Mouse (Mus musculus): ENCODE data around the gene Nat9.

Nat9 gene

DNA sequence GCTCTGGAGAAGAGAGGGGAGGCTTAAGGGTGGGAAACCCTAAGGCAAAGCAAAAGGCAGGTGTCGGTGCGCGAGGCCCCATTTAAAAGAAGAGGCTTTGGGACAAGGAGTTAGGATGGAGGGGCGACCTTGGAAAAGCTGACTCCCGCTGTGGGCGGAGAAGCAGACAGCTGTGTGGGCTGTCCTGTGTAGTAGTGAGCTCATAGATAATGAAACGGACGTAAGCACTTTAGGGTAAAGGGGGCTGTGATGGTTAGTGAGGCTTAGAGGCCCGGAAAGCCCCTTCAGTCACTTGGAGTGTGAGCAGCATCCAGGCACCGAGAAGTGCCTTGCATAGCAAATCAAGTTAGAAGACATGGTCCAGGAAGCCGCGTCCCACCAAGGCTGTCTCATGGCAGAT, at the start of gene Nat9:
Gene Nat9, minus strand, starts transcription at position 167 of the 400 bp plus-strand sequence.
- DNase-seq (ENCODE audit: low read depth, low spot score): no peak

DNA sequence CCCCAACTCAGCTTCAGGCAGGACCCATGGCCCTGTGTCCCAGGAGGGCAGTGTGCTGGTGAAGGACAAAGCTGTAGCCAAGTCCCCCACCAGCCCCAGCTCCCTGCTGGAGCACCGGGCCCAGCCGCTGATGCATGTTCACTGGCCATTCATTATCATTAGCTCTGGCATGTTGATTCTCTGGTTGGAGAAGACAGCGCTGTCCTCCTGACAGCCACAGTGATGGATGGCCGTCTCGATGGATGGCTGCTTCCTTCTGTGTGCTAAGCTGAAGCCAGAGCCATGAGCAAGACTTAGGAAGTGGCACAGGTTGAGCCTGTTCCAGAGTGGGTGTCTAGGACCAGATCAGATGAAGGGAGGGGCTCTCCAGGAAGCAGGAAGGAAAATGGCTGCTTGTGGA, 48.9 kb upstream of the Nat9 start:
- DNase-seq (ENCODE audit: low read depth, low spot score): no peak

DNA sequence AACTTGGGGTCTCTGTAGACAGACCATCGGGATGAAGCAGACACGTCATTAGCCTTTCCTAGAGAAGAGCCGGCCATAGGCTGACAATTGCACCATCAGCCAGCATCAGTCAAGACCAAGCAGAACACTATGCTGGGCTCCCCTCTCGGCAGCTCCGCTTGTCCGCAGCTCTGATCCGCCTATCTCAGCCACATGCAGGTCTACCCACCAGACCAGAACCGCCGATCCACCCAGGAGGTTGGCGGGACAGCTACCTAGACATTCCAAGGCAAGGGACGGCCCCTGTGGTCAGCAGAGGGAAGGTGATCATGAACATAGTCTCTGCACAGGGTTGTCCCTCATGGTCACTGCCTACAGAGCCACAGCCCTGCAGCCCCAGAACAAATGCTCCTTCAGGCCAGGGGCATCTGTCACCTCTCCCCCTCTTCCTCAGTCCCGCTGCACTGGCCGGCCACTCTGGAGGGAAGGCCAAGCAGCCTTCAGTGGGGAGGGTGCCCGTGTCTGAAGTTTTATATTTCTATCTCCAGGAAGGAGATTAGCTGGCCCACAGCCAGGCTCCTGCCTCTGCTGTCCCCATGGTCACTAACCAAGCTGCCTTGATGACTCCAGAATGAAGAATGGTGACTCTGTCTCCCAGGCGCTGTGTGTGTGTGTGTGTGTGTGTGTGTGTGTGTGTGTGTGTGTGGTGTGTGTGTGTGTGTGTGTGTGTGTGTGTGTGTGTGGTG, 46.8 kb upstream of the Nat9 start:
- no peak for DNase-seq (ENCODE audit: low read depth, low spot score)

DNA sequence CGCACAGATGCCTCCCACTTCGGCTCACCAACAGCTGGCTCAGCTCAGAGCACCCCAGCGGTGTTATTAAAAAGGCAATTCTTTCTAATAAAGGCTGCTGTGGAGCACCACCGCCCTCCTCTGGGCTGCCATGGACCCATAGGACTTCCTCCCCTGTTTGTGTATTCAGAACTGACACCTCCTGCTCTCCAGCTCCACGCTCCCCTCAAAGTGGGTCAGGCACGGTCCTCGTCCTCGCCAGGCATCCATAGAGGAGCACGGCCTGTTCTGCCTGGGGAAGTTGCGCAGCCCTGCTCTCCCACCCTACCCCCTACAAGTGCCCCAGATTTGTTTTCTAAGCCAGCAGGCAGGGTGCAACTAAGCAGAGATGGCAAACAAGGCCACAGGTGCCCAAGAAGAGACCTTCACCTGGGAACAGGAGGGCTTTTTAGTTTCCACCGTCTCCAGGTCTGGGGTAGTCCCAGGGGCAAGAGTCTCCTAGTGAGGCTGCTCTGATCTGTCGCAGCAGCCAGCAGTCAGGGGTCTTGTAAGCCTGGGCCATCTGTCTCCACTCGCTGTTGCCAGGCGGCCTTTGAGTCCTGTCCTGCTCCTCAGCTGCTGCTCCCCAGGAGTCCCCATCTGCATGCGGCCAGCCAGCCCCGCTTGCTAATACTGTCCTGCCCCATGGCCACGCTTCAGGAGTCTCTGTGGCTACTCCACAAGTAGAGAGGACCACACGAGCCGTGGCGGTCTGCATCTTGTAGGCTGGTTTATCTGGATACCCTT, 46.0 kb upstream of the Nat9 start:
- peak; percentile 55 for DNase-seq (ENCODE audit: low read depth, low spot score)

DNA sequence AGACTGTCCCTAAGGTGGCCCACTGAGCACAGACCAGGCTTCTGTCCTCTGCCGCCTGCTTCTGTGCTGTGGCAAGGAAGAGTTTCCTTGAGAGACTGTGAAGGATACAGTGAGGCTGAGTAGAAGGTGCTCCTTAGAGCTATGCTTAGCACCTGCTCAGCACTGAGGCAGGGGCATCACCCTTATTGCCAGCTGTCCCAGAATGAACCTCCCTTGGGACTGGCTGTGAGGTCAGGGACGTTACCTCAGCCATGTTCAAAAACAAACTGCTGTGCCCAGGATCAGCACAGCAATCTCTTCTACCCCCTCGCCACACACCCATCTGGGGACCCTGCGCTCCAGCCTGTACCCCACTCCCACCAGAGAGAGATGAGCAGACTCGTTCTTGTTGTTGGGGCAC, 45.2 kb upstream of the Nat9 start:
- no peak for DNase-seq (ENCODE audit: low read depth, low spot score)

- DNase-seq (ENCODE audit: low read depth, low spot score): peak; percentile 57
Observed at GRCm38 (mm10) chr11:115231924-115232323, 44.3 kb upstream of the Nat9 start.

DNA sequence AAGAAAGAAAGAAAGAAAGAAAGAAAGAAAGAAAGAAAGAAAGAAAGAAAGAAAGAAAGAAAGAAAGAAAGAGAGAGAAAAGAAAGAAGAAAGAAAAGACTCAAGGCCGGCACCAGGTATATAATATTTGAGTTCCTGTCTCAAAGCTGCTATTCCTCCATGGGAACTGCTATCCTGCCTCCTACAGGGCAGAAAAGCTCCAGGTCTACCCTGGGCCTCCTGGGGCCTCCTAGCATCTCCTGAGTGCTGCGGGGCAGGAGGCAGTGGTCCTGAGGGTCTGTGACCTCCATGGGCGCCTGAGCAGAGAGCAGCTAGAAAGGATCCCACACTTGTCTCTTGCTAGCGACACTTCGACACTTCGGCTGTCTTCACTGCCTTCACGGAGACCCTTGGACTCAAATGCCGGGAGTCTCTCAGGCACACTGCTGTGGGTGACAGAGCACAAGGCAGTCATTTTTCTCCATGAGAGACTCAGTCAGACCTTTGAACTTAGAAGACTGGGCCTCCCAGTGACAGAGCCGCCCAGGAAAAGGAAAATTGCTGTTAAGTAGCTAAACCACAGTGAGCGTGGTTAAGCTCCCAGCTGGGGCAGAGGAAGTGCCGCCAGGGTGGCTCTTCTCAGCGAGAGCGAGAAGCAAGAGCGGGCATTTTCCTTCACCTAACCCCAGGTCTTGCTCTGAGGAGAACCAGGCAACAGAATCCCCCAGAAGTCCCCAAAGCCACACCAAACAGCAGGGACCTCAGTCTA, 43.7 kb upstream of the Nat9 start:
- DNase-seq (ENCODE audit: low read depth, low spot score): no peak

DNA sequence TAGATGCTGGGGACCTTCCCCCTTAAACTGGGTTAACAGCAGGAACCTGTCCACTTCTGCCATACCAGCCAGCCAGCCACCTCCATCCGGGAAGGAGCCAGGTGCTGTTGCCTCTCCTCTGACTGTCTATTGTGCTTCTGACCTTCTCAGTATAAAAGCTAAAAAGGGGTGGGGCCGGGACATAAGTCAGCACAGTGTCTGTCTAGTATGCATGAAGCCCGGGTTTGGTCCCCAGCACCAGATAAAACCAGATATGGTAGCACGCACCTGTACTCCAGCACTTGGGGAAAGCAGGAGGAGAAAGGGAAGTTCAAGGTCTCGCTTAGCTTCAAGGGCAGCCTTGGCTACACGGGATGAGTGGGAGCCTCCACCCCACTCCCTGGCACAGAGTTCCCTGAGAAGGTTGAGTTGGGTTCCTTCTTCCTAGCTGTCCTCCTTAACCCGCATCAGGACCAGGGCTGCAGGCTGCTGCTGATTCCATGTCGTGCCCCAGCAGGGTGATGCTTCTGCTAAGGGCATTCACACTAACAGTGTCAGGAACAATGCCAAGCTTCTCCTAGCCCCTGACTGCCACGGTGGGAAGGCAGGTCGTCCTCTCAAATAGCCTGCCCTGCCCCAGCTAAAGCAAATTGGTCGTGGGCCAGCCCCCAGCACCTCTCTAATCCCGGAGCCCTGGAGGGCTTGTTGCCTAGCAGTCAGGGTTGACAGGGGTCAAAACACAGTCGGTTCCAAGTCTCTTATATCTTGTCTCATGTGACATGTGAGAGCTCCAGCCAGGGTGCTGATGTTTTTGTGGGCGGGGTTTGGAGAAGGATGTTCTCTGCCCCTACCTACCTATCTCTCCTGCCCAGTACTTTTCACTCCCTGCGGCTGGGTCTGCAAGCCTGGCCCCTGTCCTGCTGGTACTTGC, 41.6 kb upstream of the Nat9 start:
- no peak for DNase-seq (ENCODE audit: low read depth, low spot score)

DNA sequence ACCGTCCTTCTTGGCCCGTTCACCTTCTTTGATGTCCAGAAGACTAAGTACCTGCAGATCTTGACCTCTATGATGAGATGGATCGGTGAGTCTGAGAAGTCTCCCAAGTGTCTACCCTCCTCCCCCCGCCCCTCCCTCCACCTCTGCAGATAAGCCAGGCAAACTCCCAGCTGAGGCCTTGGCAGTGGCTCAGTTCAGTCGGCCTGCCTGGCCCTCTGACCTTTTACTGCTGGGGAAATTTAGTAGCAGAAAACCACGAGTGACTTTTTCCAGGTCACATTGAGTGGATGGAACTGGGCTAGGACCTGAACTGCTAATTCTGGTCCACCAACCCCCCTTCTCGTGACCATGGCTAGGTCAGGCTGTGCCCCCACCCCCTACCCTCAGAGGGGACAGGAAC, 40.8 kb upstream of the Nat9 start:
- DNase-seq (ENCODE audit: low read depth, low spot score): no peak

- no peak for DNase-seq (ENCODE audit: low read depth, low spot score)
Observed at GRCm38 (mm10) chr11:115227640-115228039, 40.0 kb upstream of the Nat9 start.

- DNase-seq (ENCODE audit: low read depth, low spot score): peak; percentile 75
Observed at GRCm38 (mm10) chr11:115226811-115227491, 39.3 kb upstream of the Nat9 start.

DNA sequence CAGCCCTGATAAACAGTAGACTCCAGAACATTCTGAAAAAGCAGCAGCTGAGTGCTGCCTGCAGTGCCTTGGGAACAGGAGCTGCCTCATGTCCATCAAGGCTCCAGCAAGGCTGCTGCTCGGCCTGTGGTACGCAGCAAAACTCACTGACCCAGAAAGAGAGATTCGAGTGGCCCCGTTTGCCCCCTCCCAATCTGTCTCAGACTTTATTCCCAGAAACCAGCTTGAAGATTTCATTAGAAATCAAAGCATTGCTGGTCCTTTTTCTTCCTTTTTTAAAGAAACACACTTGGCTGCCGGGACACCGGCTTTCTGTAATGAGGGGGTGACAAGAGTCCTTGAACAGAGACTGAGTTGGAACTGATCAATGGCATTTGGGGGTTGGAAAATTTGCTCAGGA, 37.6 kb upstream of the Nat9 start:
- no peak for DNase-seq (ENCODE audit: low read depth, low spot score)

DNA sequence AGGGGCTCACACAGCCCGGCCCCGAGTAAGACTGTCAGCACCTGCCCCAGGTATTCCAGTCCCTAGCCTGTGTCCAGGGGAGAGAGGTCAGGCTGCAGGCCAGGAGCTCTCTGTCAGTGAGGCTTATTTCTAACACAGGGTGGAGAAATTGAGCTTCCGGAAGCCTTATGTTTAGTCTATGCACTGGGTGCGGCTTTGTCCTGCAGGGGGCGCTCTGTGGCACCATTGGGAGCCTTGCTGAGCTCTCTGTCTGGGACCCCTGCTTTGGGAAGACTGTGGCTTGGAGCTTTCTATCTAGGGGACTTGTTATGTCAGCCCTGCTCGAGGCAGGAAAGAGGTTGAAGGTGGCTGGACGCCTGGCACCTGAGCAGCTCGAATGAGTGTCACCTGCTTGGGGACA, 37.2 kb upstream of the Nat9 start:
- DNase-seq (ENCODE audit: low read depth, low spot score): peak; percentile 72

- no peak for DNase-seq (ENCODE audit: low read depth, low spot score)
Observed at GRCm38 (mm10) chr11:115223877-115224276, 36.2 kb upstream of the Nat9 start.

DNA sequence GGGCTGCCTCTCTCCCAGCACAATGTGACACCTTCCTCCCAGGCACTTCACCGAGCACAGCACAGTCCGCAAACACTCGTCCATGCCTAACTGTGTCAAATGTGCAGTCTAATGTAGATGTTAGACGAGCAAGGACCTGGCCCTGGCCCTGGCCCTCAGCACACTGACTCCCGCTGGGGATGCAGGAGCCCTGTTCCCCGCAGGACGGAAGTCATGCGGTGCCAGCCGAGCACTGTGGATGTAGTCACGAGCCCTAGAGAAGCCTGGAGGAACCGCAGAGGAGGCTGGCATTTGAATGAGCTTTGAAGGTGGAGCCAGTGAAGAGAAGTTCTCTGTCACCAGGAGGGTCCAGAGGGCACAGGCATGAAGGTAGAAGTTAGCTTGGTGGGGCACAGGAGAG, 35.8 kb upstream of the Nat9 start:
- peak; percentile 57 for DNase-seq (ENCODE audit: low read depth, low spot score)

DNA sequence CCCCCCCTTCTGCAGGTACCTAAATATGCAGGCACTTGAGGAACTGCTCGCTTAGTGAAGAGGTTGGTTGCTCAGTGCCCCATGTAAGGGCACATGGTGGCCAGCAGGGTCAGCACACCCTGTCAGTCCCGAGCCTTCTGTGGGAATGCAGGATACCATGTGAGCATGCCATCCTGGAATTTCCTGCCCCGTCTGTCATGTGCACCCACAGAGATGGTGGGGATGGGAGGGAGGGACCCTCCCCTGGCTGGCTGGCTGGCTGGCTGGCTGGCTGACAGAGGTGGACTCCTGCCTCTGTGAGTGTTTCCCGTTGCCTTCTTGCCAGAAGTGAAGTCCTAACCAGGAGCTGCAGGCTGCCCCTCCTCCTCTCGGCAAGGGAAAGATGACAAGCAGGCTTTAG, 34.9 kb upstream of the Nat9 start:
- DNase-seq (ENCODE audit: low read depth, low spot score): no peak

- no peak for DNase-seq (ENCODE audit: low read depth, low spot score)
Observed at GRCm38 (mm10) chr11:115222077-115222476, 34.4 kb upstream of the Nat9 start.

DNA sequence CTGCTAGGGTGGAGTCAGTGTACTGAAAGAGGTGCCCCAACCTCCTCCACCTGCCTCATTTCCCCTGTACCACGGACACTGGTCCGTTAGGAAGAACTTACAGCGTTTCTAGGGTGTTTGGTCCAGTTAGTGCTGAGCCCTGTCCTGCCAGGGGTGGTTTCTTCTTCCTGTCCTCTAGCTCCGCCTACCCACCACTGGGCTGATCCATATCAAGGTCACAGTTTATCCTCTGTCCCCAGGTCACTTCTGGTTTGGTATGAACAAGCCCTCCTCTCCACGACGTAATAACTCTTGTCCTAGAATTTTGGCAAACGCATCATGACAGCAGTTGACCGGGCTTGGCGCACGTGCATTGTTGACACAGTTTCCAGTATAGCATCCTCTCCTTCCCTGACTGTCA, 32.0 kb upstream of the Nat9 start:
- DNase-seq (ENCODE audit: low read depth, low spot score): no peak

DNA sequence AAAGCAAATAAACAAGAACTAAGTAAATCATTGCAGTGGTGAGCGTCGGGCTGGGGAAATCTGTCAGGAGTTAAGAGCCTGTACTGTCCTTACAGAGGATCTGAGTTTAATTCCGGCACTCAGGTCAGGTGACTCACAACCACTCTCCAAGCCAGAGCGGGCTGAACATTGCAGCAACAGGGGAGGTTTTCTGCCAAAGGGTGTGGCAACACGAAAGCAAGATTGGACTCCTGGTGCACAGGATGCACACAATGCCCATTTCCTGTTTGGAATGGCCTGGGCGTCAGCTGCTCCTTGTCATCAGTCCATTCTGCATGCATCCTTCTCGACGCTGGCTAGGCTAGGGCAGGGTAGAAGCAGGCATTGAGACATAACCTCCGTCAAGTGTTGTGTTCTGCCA, 31.6 kb upstream of the Nat9 start:
- DNase-seq (ENCODE audit: low read depth, low spot score): peak; percentile 79

- DNase-seq (ENCODE audit: low read depth, low spot score): peak; percentile 95
Observed at GRCm38 (mm10) chr11:115217439-115218410, 30.1 kb upstream of the Nat9 start.
